Mouse (Mus musculus): Measurements from ENCODE around the gene L3hypdh.

GRCm38 (mm10) chr12:72052571-72052970 lies 32.7 kb downstream of the L3hypdh start:
- TF ChIP-seq CHD2 (IDR thresholded peaks at IDR 0.05; ENCODE audit: low read depth, low read length) = no peak
- TF ChIP-seq ZC3H11A (IDR thresholded peaks at IDR 0.05; ENCODE audit: borderline replicate concordance, low read depth, low read length) = no peak
- TF ChIP-seq ZNF384 (IDR thresholded peaks at IDR 0.05; ENCODE audit: low read depth, low read length) = no peak
- TF ChIP-seq MAFK (IDR thresholded peaks at IDR 0.05; ENCODE audit: insufficient read depth, low read depth, low read length) = no peak
